Mouse (Mus musculus) midbrain, embryonic 12.5 days (tissue): ENCODE measurements around the gene Sccpdh. TPM values are rescaled to one million over a fixed set of nuclear protein-coding genes. Genes with fewer than 3 reads are reported as not detected.
"Not testable (repeated sequence)": the region's sequence is repeated elsewhere in the genome, so short reads cannot be mapped to it uniquely, and the experiment has no call there.

Source experiments
- ATAC-seq: fragments of 200-750 bp; cut with Nextera tagmentation; 2 replicates; pipeline ENCODE4 v1.8.0; 2017; ENCODE audit warnings: low read depth, moderate TSS enrichment, moderate library complexity; ENCODE audit not compliant: low FRiP score
- H3K27ac ChIP-seq: fragments of 300-500 bp; sonication (generic); replicated peaks from 2 replicates; pipeline ENCODE4 v1.5.1; 2016; ENCODE audit warnings: mild to moderate bottlenecking
- H3K27me3 ChIP-seq: fragments of 300-500 bp; sonication (generic); 2 replicates; pipeline ENCODE4 v1.6.1; 2016; ENCODE audit warnings: mild to moderate bottlenecking
- H3K36me3 ChIP-seq: fragments of 300-500 bp; sonication (generic); 2 replicates; pipeline ENCODE4 v1.6.1; 2016
- H3K4me1 ChIP-seq: fragments of 300-500 bp; sonication (generic); 2 replicates; pipeline ENCODE4 v1.6.1; 2016
- H3K4me2 ChIP-seq: fragments of 300-500 bp; sonication (generic); replicated peaks from 2 replicates; pipeline ENCODE4 v1.6.1; 2016; ENCODE audit warnings: mild to moderate bottlenecking, moderate library complexity
- H3K4me3 ChIP-seq: fragments of 300-500 bp; sonication (generic); 2 replicates; pipeline ENCODE4 v1.5.1; 2016; ENCODE audit warnings: mild to moderate bottlenecking
- H3K9ac ChIP-seq: fragments of 300-500 bp; sonication (generic); replicated peaks from 2 replicates; pipeline ENCODE4 v1.6.1; 2016; ENCODE audit warnings: mild to moderate bottlenecking, moderate library complexity
- H3K9me3 ChIP-seq: fragments of 300-500 bp; sonication (generic); 2 replicates; pipeline ENCODE4 v1.6.1; 2016; ENCODE audit warnings: mild to moderate bottlenecking
- WGBS: fragments of 180-500 bp; shearing (Covaris S2); methylation state at CpG from one replicate; pipeline ENCODE4 v1.1.7; 2016; 5-methylcytosine and 5-hydroxymethylcytosine counted together
- polyA plus RNA-seq: library from polyadenylated mRNA; unstranded; fragments of >200 nt; fragmentation: Nextera tagmentation; extraction: Ambion mirVana; gene quantifications from 2 replicates; pipeline ENCODE4 v1.2.1, GENCODE M21; 2016

Sccpdh gene
- polyA plus RNA-seq, 1 experiment from 2014 or later: 90.1 TPM

- WGBS: 64% methylated on average over 13 of the region's 13 CpGs
- H3K4me2 ChIP-seq: peak overlapping the region; percentile 42
- 0 out of 2 replicates have a peak, but pooled peaks cover 3% of the 10 kb centered on the region for H3K4me1 ChIP-seq
- no peaks in the 10 kb centered on the region for H3K36me3 ChIP-seq
- no peak overlapping the region for H3K9ac ChIP-seq
- peak; percentile 78 for ATAC-seq
- 0 out of 2 replicates have a peak overlapping the region, but pooled peaks have one; percentile 5 for H3K4me3 ChIP-seq
- H3K9me3 ChIP-seq: no peaks in the 10 kb centered on the region
- H3K27ac ChIP-seq: no peak overlapping the region
- H3K27me3 ChIP-seq: no peaks in the 10 kb centered on the region
Measured at GRCm38 (mm10) chr1:179645101-179645979, 22.7 kb upstream of the Sccpdh start.

GRCm38 (mm10) chr1:179645980-179646268, 22.1 kb upstream of the Sccpdh start:
- Histone ChIP-seq H3K27ac (no peak overlapping the region), H3K4me2 (peak overlapping the region; percentile 42)

GRCm38 (mm10) chr1:179648678-179649077, 19.3 kb upstream of the Sccpdh start:
- H3K4me2 ChIP-seq, ATAC-seq, H3K27ac ChIP-seq, H3K27me3 ChIP-seq, H3K4me3 ChIP-seq, H3K4me1 ChIP-seq, H3K9me3 ChIP-seq, H3K36me3 ChIP-seq, H3K9ac ChIP-seq: not testable (repeated sequence)
- 66% methylated on average over 4 of the region's 5 CpGs for WGBS

More at GRCm38 (mm10) chr1:179645980-179646268, 22.1 kb upstream of the Sccpdh start:
- no peaks in the 10 kb centered on the region for H3K9me3 ChIP-seq
- no peak for ATAC-seq
- H3K4me1 ChIP-seq: 0 out of 2 replicates have a peak, but pooled peaks cover 3% of the 10 kb centered on the region
- H3K9ac ChIP-seq: no peak overlapping the region
- no peaks in the 10 kb centered on the region for H3K27me3 ChIP-seq
- WGBS: 25% methylated on average over 4 of the region's 4 CpGs
- 0 out of 2 replicates have a peak overlapping the region, but pooled peaks have one; percentile 5 for H3K4me3 ChIP-seq
- no peaks in the 10 kb centered on the region for H3K36me3 ChIP-seq

- Histone ChIP-seq H3K9ac (no peak overlapping the region), H3K27ac (no peak overlapping the region), H3K36me3 (no peaks in the 10 kb centered on the region), H3K4me3 (no peak overlapping the region), H3K4me2 (no peak overlapping the region), H3K4me1 (0 out of 2 replicates have a peak, but pooled peaks cover 3% of the 10 kb centered on the region), H3K9me3 (no peaks in the 10 kb centered on the region), H3K27me3 (no peaks in the 10 kb centered on the region)
- WGBS: 72% methylated on average over 3 of the region's 3 CpGs
- ATAC-seq: no peak
Measured at GRCm38 (mm10) chr1:179649324-179649723, 18.7 kb upstream of the Sccpdh start.

GRCm38 (mm10) chr1:179650284-179650683, 17.7 kb upstream of the Sccpdh start:
- no peaks in the 10 kb centered on the region for H3K9me3 ChIP-seq
- WGBS: 80% methylated on average over 4 of the region's 4 CpGs

GRCm38 (mm10) chr1:179651224-179651623, 16.8 kb upstream of the Sccpdh start:
- H3K4me2 ChIP-seq: no peak overlapping the region
- H3K27ac ChIP-seq: no peak overlapping the region
- H3K9ac ChIP-seq: no peak overlapping the region
- H3K27me3 ChIP-seq: no peaks in the 10 kb centered on the region
- ATAC-seq: no peak
- H3K4me3 ChIP-seq: no peak overlapping the region
- H3K36me3 ChIP-seq: no peaks in the 10 kb centered on the region
- H3K4me1 ChIP-seq: no peaks in the 10 kb centered on the region
- H3K9me3 ChIP-seq: no peaks in the 10 kb centered on the region
- WGBS: 86% methylated on average over 5 of the region's 5 CpGs

More at GRCm38 (mm10) chr1:179650284-179650683, 17.7 kb upstream of the Sccpdh start:
- Histone ChIP-seq H3K4me3 (no peak overlapping the region), H3K27ac (no peak overlapping the region), H3K27me3 (no peaks in the 10 kb centered on the region), H3K36me3 (no peaks in the 10 kb centered on the region), H3K9ac (no peak overlapping the region), H3K4me2 (no peak overlapping the region), H3K4me1 (0 out of 2 replicates have a peak, but pooled peaks cover 3% of the 10 kb centered on the region)
- ATAC-seq: no peak

GRCm38 (mm10) chr1:179663065-179663464, 4.9 kb upstream of the Sccpdh start:
- Histone ChIP-seq H3K36me3 (no peaks in the 10 kb centered on the region), H3K4me3 (no peak overlapping the region), H3K4me1 (no peaks in the 10 kb centered on the region), H3K27ac (no peak overlapping the region), H3K27me3 (no peaks in the 10 kb centered on the region), H3K9me3 (no peaks in the 10 kb centered on the region), H3K9ac (no peak overlapping the region), H3K4me2 (no peak overlapping the region)
- 92% methylated on average over 5 of the region's 5 CpGs for WGBS
- no peak for ATAC-seq

- no peaks in the 10 kb centered on the region for H3K9me3 ChIP-seq
- ATAC-seq: no peak
- no peak overlapping the region for H3K4me2 ChIP-seq
- no peak overlapping the region for H3K9ac ChIP-seq
- no peak overlapping the region for H3K4me3 ChIP-seq
- no peaks in the 10 kb centered on the region for H3K27me3 ChIP-seq
- H3K36me3 ChIP-seq: no peaks in the 10 kb centered on the region
- H3K27ac ChIP-seq: no peak overlapping the region
- H3K4me1 ChIP-seq: peaks cover 7% of the 10 kb centered on the region
- 47% methylated on average over 4 of the region's 4 CpGs for WGBS
Measured at GRCm38 (mm10) chr1:179664309-179664930, 3.6 kb upstream of the Sccpdh start.

- Histone ChIP-seq H3K4me1 (peaks cover 18% of the 10 kb centered on the region), H3K4me3 (0 out of 2 replicates have a peak overlapping the region, but pooled peaks have one; percentile 87), H3K9ac (no peak overlapping the region), H3K4me2 (peak overlapping the region; percentile 68), H3K27me3 (no peaks in the 10 kb centered on the region), H3K27ac (peak overlapping the region; percentile 92; the same call in 1 of the 2 replicates), H3K9me3 (no peaks in the 10 kb centered on the region), H3K36me3 (0 out of 2 replicates have a peak, but pooled peaks cover 7% of the 10 kb centered on the region)
- WGBS: 60% methylated on average over 2 of the region's 2 CpGs
- no peak for ATAC-seq
Measured at GRCm38 (mm10) chr1:179666971-179667370, 1.0 kb upstream of the Sccpdh start.

GRCm38 (mm10) chr1:179667450-179667849, 560 bp upstream of the Sccpdh start:
- Histone ChIP-seq H3K9me3 (no peaks in the 10 kb centered on the region), H3K36me3 (0 out of 2 replicates have a peak, but pooled peaks cover 11% of the 10 kb centered on the region), H3K4me2 (peak overlapping the region; percentile 68), H3K27me3 (no peaks in the 10 kb centered on the region), H3K9ac (peak overlapping the region; percentile 89), H3K27ac (peak overlapping the region; percentile 92), H3K4me3 (peak overlapping the region; percentile 87), H3K4me1 (peaks cover 18% of the 10 kb centered on the region)
- whole genome bisulfite sequencing: 0% methylated on average over 7 of the region's 7 CpGs
- ATAC-seq: no peak; the same call in 1 of the 2 replicates

GRCm38 (mm10) chr1:179668836-179669537, 977 bp downstream of the Sccpdh start:
- Histone ChIP-seq H3K4me1 (peaks cover 18% of the 10 kb centered on the region), H3K4me3 (peak overlapping the region; percentile 87), H3K27ac (peak overlapping the region; percentile 92), H3K27me3 (no peaks in the 10 kb centered on the region), H3K36me3 (peaks cover 27% of the 10 kb centered on the region), H3K4me2 (peak overlapping the region; percentile 68), H3K9me3 (no peaks in the 10 kb centered on the region), H3K9ac (peak overlapping the region; percentile 89)
- peak; percentile 9; the same call in 1 of the 2 replicates for ATAC-seq
- 21% methylated on average over 12 of the region's 12 CpGs for WGBS
